Mouse (Mus musculus): Measurements from ENCODE around the gene Ralbp1.

DNA sequence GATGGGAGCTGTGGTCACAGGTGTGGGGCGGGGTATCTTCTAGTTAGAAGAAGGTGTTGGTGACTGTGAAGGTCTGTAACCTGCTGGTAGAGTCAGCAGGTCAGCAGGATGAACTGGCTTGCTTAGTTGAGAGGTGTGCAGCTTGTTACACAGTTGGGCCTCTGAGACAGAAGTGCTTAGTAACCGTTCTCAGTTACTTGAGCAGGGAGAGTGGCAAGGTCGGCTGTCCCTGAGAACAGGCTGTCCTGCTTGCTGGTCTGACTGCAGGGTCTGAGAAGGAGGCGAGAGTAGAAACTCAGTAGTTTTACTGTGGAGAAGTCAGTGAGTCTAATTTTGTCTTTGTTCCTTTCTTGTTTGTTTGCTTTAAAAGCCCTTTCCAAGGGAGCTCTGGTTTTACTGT is 79.6 kb downstream of the Ralbp1 start:
- no peak for TF ChIP-seq POLR2A (IDR thresholded peaks at IDR 0.05; ENCODE audit: borderline replicate concordance, extremely low read depth, low read depth, low read length)
- no peak for TF ChIP-seq CTCF (IDR thresholded peaks at IDR 0.05; ENCODE audit: insufficient read depth, low read length)

Data from lung, adult 2 months (tissue).